Mouse (Mus musculus) c-Kit-positive CD71-positive TER-119-positive erythroid progenitor cells, embryonic 14.5 days (primary cell): ENCODE measurements around the gene Camk1.
"Not testable (repeated sequence)": the region's sequence is repeated elsewhere in the genome, so short reads cannot be mapped to it uniquely, and the experiment has no call there.

Source experiments
- DNase-seq: peaks from one replicate; pipeline ENCODE4 v3.0.0-alpha.2; 2013; ENCODE audit warnings: low spot score

The Camk1 gene

DNA sequence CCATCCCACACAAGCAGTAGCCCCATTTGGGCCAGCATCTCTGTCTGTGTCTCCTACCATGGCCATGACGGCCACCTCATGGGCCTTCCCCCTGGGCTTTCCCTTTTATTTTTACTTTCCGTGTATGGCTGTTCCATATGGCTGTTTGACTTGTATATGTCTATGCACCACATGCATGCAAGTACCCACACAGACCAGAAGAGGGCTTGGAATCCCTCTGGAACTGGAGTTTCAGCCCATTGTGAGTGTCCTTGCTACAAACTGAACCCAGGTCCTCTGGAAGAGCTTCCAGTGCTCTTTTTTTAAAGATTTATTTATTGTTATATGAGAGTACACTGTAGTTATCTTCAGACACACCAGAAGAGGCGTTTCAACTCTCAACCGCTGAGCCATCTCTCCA lies 17.7 kb upstream of the Camk1 start:
- no peak for DNase-seq

DNA sequence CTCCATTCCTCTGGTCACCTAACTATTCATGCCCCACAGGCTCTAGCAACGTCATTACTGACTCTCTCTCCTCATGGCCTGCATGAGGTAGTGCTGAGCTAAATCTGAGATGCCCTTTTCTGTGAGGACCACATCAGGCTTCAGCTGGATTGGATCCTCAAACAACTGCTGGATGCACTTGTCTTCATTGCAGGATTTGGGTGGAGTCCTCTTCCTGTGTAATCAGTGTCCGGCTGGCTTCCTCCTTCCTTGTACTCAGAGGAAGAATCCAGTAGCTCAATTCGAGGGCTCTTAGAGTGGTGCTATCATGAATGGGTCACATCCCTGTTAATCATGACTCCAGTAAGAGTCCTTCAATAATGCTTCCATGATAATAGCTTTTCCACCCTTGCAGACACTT lies 9.9 kb upstream of the Camk1 start:
- DNase-seq, result no peak

DNA sequence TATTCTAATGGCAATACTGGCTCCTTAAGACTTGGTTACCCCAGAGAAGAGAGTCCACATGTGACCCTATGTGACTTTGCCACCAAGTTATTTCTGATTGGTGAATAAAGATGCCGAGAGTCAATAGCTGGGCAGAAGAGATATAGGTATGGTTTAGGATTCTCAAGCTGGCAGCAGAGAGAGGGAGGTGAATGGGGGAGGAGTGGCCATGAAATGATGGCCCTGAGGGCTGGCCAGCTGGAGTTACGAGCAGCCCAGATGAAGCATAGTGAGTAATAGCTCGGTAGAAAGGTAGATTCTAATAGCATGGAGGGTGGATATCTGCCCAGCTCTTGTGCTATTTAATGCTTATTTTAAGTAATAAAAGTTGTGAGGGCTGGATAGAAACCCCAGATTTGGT lies 9.0 kb upstream of the Camk1 start:
- DNase-seq, result no peak

DNA sequence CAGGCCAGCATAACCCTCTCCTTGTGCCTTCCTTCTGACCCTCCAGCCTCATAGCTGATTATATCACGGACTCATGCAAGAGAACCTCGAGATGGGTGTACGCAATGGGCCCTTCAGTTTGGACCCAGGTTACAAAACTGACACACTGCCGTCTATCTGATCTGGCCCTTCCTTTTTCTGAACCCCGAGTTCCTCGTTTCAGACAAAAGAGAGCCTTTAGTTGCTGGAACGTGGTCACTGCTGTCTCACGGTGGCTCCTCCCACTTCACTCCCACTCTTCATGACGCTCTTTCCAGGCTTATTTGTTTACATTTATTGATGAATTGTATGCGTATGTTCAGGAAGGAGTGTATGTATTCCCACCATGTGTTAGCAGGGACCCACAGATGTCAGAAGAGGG lies 7.9 kb upstream of the Camk1 start:
- no peak for DNase-seq

DNA sequence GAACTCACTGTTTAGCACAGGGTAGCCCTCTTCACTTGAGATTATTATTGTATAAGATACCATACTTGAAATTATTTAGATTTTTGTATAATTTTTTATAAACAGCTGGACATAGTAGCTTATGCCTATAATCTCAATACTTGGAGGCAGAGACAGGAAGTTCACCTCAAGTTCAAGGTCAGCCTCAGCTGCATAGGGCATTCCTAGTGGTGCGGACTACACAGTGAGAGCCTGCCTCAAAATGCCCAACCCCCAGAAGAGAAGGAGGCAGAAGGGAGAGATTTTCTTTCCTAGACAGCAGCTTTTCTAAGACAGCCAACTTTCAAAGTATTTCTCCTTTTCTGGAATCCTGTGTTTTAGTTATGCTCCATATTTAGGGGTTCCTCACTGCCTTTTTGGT lies 7.4 kb upstream of the Camk1 start:
- DNase-seq, result no peak

DNA sequence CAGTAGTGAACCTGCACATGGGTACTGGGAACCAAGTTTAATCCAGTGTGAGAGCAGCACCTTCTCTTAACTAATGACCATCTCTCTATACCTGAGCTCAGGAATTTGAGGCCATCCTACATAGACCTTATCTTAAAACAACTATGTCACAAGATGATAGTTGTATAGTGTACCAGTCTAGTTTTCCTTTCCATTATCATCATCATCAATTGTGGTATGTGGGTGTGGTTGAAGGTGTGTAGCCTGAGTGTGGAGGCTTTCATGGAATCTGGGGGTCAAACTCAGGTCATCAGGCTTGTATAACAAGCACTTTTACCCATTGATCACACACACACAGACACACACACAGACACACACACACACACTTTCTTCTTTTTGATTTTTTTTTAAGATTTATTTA lies 6.8 kb upstream of the Camk1 start:
- no peak for DNase-seq

DNA sequence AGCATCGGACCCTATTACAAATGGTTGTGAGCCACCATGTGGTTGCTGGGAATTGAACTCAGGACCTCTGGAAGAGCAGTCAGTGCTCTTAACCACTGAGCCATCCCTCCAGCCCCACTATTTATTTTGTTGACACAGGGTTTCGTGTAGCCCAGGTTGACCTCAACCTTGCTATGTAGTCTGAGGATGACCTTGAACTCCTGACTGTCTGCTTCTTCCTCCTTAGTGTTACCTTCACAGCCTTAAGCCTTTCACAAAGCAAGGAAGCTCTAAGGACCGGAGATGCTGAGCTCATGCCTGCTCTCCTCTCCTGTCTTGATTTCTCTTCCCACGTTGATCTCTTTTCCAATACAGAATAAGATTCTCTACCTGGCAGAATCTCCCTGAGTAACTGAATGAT lies 3.1 kb upstream of the Camk1 start:
- DNase-seq, result no peak

DNA sequence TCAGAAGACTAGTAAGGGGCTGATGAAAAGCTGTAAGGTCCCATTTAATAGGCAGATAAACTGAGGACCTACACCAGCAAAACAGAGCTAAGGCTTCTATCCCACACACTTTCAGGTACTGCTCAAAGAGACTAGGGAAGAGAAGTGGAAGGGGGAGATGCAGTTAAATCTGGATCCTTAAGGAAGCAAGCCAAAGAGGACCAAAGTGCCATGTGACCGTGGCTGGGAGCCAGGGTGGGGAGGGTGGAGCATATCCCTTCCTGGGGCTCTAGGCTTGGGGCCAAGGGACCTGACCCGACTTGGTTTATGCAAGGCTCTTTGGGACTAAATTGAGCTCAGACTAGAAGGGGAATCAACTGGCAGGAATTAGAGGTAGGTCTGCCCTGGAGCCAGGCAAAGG lies 537 bp upstream of the Camk1 start:
- no peak for DNase-seq

DNA sequence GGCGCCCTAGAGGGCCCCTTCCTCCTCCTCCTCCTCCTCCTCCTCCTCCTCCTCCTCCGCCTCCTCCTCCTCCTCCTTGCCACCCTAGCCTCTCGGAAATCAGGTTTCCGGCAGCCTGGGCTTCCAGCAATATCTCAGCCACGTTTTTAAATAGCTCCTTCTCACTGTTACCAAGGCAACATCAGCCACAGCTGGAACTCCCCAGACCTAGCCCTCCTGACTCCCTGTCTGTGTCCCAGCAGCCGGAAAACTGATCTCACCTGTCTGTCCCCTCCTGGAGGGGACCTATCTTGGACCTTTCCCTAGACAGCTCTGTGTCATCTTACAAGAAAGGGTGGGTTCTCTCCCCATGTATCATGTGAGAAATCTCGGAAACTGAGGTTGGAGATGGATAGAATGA lies 1.5 kb downstream of the Camk1 start:
- DNase-seq, result no peak

DNA sequence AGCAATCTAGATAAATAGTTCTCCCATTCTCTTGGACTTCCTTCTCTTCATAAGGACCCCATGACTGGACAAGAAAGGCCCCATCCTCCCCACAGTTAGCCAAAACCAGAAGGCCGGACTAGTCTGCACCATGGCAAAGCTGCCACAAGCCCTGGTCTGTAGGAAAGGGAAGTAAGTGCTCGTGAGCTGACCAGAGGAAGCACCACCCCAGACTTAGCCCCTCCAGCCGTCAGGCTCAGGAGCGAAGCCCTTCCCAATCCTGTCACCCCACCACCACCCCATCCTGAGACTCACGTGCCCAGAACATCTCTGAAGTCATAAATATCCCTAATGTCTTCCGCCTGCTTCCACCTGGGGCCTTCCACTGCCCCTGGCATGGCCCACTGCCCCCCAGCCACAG lies 2.2 kb downstream of the Camk1 start:
- no peak for DNase-seq

DNA sequence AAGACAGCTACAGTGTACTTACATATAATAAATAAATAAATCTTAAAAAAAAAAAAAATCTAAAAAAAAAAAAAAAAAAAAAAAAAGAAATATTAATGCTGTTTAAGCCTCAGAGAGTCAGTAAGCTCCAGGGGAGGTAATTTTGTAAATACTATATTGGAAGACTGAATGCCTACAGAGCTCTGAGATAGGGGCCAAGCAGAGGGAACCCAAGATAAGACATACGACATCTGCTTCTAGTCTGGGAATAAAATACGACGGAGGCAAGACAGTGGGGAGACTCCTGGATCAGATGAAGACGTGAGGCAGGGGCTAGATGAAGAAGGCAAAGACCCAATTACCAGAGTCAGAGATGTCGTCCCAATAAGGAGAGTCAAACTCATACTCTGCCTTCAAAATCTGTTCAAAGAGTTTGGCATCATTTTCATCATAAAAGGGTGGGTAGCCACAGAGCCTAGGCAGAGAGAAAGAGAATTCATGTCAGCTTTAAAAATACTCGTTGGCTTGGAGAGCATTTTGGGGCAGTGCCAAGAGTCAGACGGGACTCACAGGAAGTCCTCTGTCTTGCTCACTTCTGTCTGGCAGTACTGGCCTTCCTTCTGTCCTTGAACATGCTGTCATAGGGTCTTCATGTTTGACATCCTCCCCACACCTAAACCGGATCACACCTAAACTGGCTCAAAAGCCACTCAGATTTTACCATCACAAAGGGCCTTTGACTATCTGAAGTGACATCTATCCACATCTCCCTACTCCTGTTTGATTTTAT lies 6.7 kb downstream of the Camk1 start:
- DNase-seq, result no peak

DNA sequence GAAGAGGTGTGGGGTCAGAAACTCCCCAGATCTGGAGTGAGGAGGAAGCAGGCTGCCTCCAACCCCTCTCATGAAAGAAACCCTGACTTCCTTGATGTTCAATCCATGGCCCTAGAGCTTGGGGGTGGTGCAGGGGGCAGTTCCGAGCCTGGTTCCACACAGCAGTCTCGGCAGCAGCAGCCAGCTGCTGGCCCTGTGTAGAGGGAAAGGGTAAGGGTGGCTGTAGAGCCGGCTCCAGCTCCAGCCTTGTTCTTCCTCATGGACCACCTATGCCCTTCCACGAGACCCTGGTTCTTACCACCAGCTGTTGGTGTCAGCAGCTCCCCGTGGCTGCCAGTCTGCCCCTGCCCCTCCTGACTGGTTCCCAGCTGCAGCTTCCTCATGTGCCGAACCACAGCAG lies 9.6 kb downstream of the Camk1 start:
- DNase-seq, result no peak

DNA sequence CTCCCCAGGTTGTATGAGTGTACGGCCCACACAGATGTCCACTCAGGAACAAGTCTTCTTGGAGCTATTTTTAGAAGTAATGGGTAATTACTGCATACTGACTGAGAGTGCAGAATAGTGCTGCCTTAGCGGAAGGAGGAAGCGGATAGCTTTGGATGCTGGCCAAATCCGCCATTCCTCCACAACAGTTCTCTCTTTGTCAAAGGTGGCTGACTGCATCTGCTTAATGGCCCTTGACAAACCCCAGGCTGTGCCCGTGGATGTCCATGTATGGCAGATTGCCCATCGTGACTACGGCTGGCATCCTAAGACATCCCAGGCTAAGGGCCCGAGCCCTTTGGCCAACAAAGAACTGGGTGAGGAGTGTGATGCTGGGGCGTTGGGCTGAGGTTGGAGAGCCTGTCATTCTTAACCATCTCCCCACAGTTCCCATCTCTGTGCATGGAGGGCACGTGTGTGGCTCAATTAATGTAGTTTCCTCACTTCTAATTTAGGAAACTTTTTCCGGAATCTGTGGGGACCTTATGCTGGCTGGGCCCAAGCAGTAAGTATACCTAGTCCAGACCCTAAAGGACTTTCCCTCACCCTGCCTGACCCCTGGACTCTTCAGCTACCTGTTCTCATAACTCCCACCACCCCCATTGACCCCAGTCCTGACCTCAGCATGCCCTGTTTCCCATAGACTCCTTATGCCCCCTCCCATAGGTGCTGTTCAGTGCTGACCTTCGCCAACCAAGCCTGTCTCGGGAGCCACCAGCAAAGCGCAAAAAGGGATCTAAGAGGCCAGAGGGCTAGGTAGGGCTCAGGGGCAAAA lies 10.4 kb downstream of the Camk1 start:
- no peak for DNase-seq

DNA sequence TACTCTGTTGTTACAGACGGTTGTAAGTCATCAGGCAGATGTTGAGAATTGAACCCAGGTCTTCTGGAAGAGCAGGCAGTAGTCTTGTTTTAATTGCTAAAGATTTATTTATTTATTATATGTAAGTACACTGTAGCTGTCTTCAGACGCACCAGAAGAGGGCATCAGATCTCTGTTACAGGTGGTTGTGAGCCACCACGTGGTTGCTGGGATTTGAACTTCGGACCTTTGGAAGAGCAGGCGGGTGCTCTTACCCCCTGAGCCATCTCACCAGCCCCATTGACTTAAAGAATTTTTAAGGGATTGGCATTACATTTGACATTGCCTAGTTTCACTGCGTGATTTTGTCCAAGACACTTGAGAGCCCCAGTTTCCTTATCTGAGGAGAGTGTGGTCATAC lies 11.1 kb downstream of the Camk1 start:
- not testable (repeated sequence) for DNase-seq

DNA sequence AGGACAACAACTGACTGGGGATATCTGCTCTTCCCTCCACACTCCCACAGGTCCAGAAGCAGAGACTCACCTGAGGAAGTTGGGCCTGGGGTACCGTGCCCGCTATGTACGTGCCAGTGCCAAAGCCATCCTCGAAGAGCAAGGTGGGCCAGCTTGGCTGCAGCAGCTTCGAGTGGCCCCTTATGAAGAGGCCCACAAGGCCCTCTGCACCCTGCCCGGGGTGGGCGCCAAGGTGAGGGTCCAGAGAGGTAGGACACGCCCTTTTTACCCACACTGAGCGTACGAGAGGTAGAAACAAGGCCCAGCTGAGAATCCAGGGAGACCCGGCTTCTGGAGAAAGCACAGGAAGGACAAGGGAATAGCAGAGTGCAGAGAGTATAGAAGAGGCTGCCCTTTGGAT lies 12.1 kb downstream of the Camk1 start:
- no peak for DNase-seq

DNA sequence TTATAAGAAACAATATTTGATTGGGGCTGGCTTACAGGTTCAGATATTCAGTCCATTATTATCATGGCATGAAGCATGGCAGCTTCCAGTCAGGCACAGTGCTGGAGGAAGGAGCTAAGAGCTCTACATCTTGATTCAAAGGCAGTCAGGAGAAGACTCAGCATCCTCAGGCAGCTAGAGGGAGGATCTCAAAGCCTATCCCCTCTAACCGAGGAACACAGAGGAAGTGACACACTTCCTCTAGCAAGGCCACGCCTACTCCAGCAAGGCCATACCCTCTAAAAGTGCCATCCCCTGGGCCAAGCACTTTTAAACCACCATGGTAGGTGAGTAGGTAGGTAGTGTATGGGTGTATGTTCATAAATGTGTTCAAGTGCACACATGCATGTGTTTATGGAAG lies 13.2 kb downstream of the Camk1 start:
- DNase-seq, result no peak

DNA sequence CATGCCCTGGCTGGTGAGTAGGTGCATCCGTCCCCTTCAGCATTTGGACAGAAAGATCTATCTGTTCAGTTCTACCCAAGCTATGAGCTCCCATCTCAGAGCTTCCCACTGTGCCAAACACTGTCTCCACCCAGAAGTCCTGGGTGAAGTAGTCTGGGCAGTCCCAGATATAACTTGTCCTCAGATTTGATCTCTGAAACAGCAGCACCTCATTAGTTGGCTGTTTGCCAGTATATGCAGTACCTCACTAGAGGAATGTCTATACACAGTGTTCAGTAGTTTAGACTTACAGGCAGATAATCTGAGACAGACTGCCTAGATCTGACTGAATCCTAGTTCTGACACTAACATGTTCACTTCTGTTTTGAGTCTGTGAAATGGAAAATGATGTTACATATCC lies 14.4 kb downstream of the Camk1 start:
- DNase-seq, result no peak

DNA sequence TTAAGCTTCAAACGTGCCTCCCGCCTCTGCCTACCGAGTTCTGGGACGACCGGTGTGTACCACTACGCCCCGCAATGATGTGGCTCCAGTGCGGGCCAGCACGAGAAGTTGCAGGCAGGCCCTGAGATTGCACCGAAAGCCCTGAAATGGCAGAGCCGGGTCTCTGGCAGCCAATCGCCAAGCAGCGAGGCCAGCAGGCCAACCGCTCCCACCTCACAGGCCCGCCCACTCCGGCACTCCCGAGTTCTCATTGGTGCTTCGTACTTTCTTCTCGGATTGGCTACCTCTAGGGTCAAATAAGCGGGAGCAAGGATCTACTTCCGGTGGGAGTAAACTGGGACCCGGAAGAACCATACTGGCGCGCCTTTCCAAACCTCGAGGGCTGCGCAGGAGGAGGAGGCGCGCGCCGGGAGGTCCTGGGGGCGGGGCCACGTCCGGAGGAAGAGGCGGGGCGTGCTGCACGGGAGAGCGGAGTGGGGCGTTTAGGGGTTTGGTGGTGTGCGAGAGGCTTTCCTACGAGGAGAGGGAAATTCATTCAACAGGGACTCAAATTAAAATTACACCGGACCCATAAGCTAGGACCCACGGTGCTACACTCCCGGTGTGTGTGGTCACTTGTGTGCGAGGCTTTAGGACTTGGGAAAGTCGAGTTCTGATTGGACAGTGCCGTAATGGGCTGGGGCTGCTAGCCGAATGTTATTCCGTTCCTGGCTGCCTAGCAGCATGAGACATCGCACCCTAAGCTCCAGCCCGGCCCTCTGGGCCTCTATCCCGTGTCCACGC lies 17.1 kb downstream of the Camk1 start, which contains the start of gene Ogg1:
Gene Ogg1, plus strand, starts transcription at position 440 of the 783 bp plus-strand sequence.
- DNase-seq, result peak; percentile 98

DNA sequence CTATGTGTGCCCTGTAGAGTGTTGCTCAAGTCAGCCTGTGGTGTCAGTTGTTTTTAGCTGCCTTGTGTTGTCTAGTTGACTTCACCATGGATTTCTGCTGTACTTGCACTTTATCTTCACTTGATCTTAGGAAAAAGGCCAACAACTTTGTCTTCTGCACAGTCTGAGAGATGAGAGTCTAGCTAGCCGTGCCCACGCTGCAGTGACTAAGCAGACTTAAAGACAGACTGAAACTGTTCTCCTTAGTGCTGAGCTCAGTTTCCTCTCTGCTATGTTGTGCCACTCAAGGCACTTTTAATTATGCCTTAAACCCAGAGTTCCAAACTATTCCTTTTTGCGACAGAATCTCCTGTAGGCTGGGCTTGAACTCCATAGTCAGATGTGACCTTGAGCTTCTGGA lies 27.8 kb downstream of the Camk1 start:
- DNase-seq, result no peak

DNA sequence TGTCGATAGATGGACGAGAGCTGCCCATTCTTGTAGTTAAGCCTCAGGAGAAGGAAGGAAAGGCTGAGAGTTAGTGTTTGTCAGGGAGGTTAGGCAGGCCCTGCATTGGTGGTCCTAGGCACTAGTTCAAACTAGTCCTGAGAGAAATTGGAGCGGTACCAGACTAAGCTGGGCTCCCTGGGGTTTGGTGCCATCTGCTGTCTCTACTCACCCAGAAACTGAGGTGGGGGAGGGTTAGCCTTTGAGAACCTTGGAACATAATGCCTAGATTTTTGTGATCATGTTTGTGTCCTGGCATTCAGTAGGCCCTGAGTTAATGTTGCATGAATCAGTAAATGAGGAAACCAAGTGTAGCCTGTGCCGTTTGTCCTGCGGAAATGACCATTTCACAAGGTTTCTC lies 35.6 kb downstream of the Camk1 start:
- DNase-seq, result no peak

DNA sequence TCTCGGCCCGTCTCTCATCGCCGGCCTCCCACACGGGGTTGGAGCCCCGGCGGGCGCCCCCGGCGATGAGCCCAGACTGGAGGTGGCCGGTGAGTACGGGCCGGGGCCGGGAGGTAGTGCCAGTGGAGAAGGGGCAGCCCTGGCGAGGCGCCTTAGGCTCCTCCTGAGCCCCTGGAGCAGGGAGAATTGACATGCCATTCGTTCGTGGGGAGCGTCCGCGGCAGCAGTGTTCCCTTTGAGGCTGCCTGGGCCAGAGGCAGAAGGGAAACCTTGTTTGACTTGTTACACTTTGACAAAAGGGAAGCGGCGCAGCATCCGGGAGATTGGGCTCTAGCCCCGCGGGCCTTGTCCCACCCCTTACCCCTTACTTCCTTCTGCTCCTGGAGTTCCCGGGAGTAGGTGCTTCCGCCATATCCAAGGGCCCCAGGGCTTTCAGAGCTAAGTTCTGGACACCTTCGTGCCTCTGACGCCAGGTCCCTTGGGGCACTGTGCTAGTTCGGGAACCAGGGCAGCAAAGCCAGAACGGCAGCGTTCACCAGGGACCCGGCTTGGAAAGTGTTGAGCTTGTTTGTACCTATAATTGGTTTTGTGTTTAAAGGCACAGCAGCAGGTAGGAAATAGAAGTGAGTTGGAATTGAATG lies 36.2 kb downstream of the Camk1 start:
- peak; percentile 40 for DNase-seq

DNA sequence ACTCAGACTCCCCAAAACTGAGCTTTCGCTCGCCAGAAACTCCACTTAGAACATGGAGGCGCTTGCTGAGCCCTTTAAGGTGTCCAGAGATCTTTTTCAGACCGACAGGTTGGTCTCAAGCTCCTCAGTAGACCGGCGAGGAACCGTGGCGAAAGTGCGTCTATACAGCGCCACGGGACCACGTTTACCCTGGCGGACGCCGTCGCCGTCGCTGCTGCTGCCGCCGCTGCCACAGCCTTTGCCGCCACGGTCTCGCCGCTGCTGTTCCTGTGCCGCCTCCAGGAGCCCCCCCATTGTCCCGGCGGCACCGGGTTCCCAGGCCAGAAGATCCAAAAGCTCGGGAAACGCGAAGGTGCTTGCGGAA lies 36.8 kb downstream of the Camk1 start, which contains the start of gene Brpf1:
Gene Brpf1, plus strand, starts transcription at position 152 of the 364 bp plus-strand sequence.
- DNase-seq, result no peak
